Mouse (Mus musculus): ENCODE data around the gene Trim46. TPM values are rescaled to one million over a fixed set of nuclear protein-coding genes. Genes with fewer than 3 reads are reported as not detected.

The Trim46 gene
- total RNA-seq, 2 experiments from 2014 or later: 0.55 to 0.80 TPM

GRCm38 (mm10) chr3:89214681-89215411 lies 31.3 kb downstream of the Trim46 start, which contains the start of gene Thbs3:
TSS of gene Thbs3 (plus strand) at chr3:89215180.
- ATAC-seq (ENCODE audit: poor library complexity, severe bottlenecking): no peak

- peak; percentile 90 for ATAC-seq (ENCODE audit: poor library complexity, severe bottlenecking)
Measured at GRCm38 (mm10) chr3:89213803-89214530, 32.1 kb downstream of the Trim46 start.

GRCm38 (mm10) chr3:89210731-89211130 lies 35.4 kb downstream of the Trim46 start:
- no peak for ATAC-seq (ENCODE audit: poor library complexity, severe bottlenecking)

GRCm38 (mm10) chr3:89210162-89210561 lies 35.9 kb downstream of the Trim46 start:
- ATAC-seq (ENCODE audit: poor library complexity, severe bottlenecking): no peak

GRCm38 (mm10) chr3:89209731-89210130 lies 36.4 kb downstream of the Trim46 start:
- no peak for ATAC-seq (ENCODE audit: poor library complexity, severe bottlenecking)

- no peak for ATAC-seq (ENCODE audit: poor library complexity, severe bottlenecking)
Measured at GRCm38 (mm10) chr3:89208736-89209135, 37.4 kb downstream of the Trim46 start.

GRCm38 (mm10) chr3:89208075-89208657 lies 37.9 kb downstream of the Trim46 start:
- ATAC-seq (ENCODE audit: poor library complexity, severe bottlenecking): no peak

GRCm38 (mm10) chr3:89206695-89207094 lies 39.4 kb downstream of the Trim46 start:
- ATAC-seq (ENCODE audit: poor library complexity, severe bottlenecking): no peak

- no peak for ATAC-seq (ENCODE audit: poor library complexity, severe bottlenecking)
Measured at GRCm38 (mm10) chr3:89206079-89206478, 40.0 kb downstream of the Trim46 start.

GRCm38 (mm10) chr3:89203142-89203514 lies 43.0 kb downstream of the Trim46 start:
- ATAC-seq (ENCODE audit: poor library complexity, severe bottlenecking): no peak; the same call in 1 of the 2 replicates

GRCm38 (mm10) chr3:89202253-89203141 lies 43.6 kb downstream of the Trim46 start, which contains the start of gene Gba:
TSS of gene Gba (plus strand) at chr3:89202928.
- ATAC-seq (ENCODE audit: poor library complexity, severe bottlenecking): peak; percentile 94

GRCm38 (mm10) chr3:89199839-89200238 lies 46.3 kb downstream of the Trim46 start:
- ATAC-seq (ENCODE audit: poor library complexity, severe bottlenecking): no peak

- peak; percentile 99 for ATAC-seq (ENCODE audit: poor library complexity, severe bottlenecking)
Measured at GRCm38 (mm10) chr3:89195979-89196877, 49.9 kb downstream of the Trim46 start.

- ATAC-seq (ENCODE audit: poor library complexity, severe bottlenecking): no peak
Measured at GRCm38 (mm10) chr3:89193853-89194252, 52.3 kb downstream of the Trim46 start.

GRCm38 (mm10) chr3:89193351-89193750 lies 52.8 kb downstream of the Trim46 start:
- ATAC-seq (ENCODE audit: poor library complexity, severe bottlenecking): no peak

GRCm38 (mm10) chr3:89190436-89190835 lies 55.7 kb downstream of the Trim46 start:
- peak; percentile 55; the same call in 1 of the 2 replicates for ATAC-seq (ENCODE audit: poor library complexity, severe bottlenecking)

- ATAC-seq (ENCODE audit: poor library complexity, severe bottlenecking): 0 out of 2 replicates have a peak, but pooled peaks have one; percentile 14
Measured at GRCm38 (mm10) chr3:89188478-89188875, 57.6 kb downstream of the Trim46 start.

- ATAC-seq (ENCODE audit: poor library complexity, severe bottlenecking): peak; percentile 28; the same call in 1 of the 2 replicates
Measured at GRCm38 (mm10) chr3:89187690-89188477, 58.2 kb downstream of the Trim46 start.

GRCm38 (mm10) chr3:89187197-89187596 lies 58.9 kb downstream of the Trim46 start:
- ATAC-seq (ENCODE audit: poor library complexity, severe bottlenecking): no peak
